Mouse (Mus musculus): Measurements from ENCODE around the gene Bend6. TPM values are rescaled to one million over a fixed set of nuclear protein-coding genes. Genes with fewer than 3 reads are reported as not detected.

Bend6 gene
- polyA plus RNA-seq, 2 experiments from 2014 or later: 2.2 to 6.0 TPM

Other genes starting within 250 kb of the Bend6 start
- 10 to 100 TPM; 24.2 to 31.5 TPM for gene Prim2, start 238.0 kb downstream of the Bend6 start, polyA plus RNA-seq (2017; shearing (Covaris generic))
- gene Rab23, start 187.9 kb downstream of the Bend6 start, polyA plus RNA-seq (2017; shearing (Covaris generic)): 1 to 10 TPM; 7.0 to 7.3 TPM
- gene Bag2, start 150.0 kb downstream of the Bend6 start, polyA plus RNA-seq (2017; shearing (Covaris generic)): 1 to 10 TPM; 1.7 to 4.7 TPM
- 10 to 100 TPM; 11.4 to 16.8 TPM for gene Zfp451, start 93.2 kb downstream of the Bend6 start, polyA plus RNA-seq (2017; shearing (Covaris generic))
- gene Dst, start 409 bp upstream of the Bend6 start, polyA plus RNA-seq (2017; shearing (Covaris generic)): 10 to 100 TPM; 20.3 to 21.7 TPM